ENCODE assay signal across 27 mouse cellular contexts in the genomic region with DNA sequence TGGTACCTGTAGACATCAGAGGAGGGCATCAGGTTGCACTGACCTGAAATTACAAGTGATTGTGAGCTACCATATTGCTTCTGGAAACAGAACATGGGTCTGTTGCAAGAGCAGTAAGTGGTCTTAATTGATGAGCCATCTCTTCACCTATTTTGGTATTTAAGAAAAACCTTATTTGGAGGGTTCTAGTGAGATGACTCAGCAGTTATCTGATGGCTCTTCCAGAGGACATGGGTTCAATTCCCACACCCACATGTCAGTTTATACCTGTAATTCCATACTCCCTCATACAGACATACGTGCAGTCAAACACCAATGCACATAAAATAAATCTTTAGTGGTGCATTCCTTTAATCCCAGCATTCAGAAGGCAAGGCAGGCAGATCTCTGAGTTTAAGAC.
"Had no signal": no experiment of that assay in that cellular context is flagged by ENCODE, and none has a peak within 500 bp of the region (broad histone marks: within the 10 kb centered on the region; RNA-seq: fewer than 3 reads in every experiment).

No protein-coding gene starts in this region.

- ATAC-seq: hindbrain, embryonic 16.5 days; inflammation-experienced regulatory T-cells, adult 6 months; intestine, embryonic 15.5 days; intestine, postnatal 0 days had no signal

- H3K4me3 ChIP-seq: gastrocnemius, adult 2 months; heart, adult 2 months; heart, embryonic 13.5 days; heart, embryonic 15.5 days; hindbrain, embryonic 10.5 days; hindbrain, embryonic 12.5 days; intestine, embryonic 15.5 days; layer of hippocampus, adult 2 months; left cerebral cortex, adult 2 months; limb, embryonic 10.5 days; limb, embryonic 12.5 days; liver, embryonic 13.5 days had no signal

- H3K4me2 ChIP-seq: heart, embryonic 11.5 days; heart, embryonic 13.5 days; heart, embryonic 15.5 days; hindbrain, embryonic 12.5 days; hindbrain, embryonic 14.5 days; intestine, embryonic 15.5 days; limb, embryonic 12.5 days; liver, embryonic 11.5 days; liver, embryonic 13.5 days had no signal

- H3K27me3 ChIP-seq: heart, embryonic 13.5 days; heart, embryonic 15.5 days; hindbrain, embryonic 12.5 days; intestine, embryonic 15.5 days; limb, embryonic 12.5 days; liver, embryonic 13.5 days had no signal

- H3K9me3 ChIP-seq: heart, embryonic 13.5 days; heart, embryonic 15.5 days; hindbrain, embryonic 10.5 days; hindbrain, embryonic 12.5 days; intestine, embryonic 15.5 days; limb, embryonic 10.5 days; limb, embryonic 12.5 days; liver, embryonic 13.5 days had no signal

- DNase-seq: gastrocnemius, adult 2 months; gastrocnemius, postnatal 10 days; gastrocnemius, postnatal 25 days; heart, adult 2 months; heart, postnatal 4 days; kidney, adult 18-20 months; kidney, adult 8-10 months; kidney, postnatal 10 days; kidney, postnatal 25 days; kidney, postnatal 4 days; liver; liver, embryonic 13.5 days had no signal

- H3K27ac ChIP-seq: gastrocnemius, adult 2 months; heart, adult 2 months; heart, embryonic 13.5 days; heart, embryonic 15.5 days; hindbrain, embryonic 10.5 days; hindbrain, embryonic 12.5 days; hindbrain, embryonic 14.5 days; intestine, embryonic 15.5 days; layer of hippocampus, adult 2 months; left cerebral cortex, adult 2 months; limb, embryonic 10.5 days; limb, embryonic 12.5 days; liver, embryonic 13.5 days had no signal

- H3K4me1 ChIP-seq: heart, embryonic 13.5 days; heart, embryonic 15.5 days; hindbrain, embryonic 10.5 days; hindbrain, embryonic 12.5 days; intestine, embryonic 15.5 days; limb, embryonic 10.5 days; limb, embryonic 12.5 days; liver, embryonic 13.5 days had no signal

- H3K9ac ChIP-seq: heart, embryonic 13.5 days; heart, embryonic 15.5 days; hindbrain, embryonic 12.5 days; hindbrain, embryonic 14.5 days; intestine, embryonic 15.5 days; limb, embryonic 12.5 days; liver, embryonic 13.5 days had no signal
